Mouse (Mus musculus) ZHBTc4 (cell line): ENCODE measurements at regions not wholly inside any gene's neighbourhood (a gene's known extent, or its start where the extent isn't known, plus 50 kb on each side); places are given as distances from the start of the nearest gene placed in this dataset.
"Not testable (repeated sequence)": the region's sequence is repeated elsewhere in the genome, so short reads cannot be mapped to it uniquely, and the experiment has no call there.

ENCODE experiments used
- DNase-seq: peaks from one replicate; pipeline ENCODE4 v3.0.0-alpha.2; 2011; ENCODE audit warnings: low read depth, low spot score

DNA sequence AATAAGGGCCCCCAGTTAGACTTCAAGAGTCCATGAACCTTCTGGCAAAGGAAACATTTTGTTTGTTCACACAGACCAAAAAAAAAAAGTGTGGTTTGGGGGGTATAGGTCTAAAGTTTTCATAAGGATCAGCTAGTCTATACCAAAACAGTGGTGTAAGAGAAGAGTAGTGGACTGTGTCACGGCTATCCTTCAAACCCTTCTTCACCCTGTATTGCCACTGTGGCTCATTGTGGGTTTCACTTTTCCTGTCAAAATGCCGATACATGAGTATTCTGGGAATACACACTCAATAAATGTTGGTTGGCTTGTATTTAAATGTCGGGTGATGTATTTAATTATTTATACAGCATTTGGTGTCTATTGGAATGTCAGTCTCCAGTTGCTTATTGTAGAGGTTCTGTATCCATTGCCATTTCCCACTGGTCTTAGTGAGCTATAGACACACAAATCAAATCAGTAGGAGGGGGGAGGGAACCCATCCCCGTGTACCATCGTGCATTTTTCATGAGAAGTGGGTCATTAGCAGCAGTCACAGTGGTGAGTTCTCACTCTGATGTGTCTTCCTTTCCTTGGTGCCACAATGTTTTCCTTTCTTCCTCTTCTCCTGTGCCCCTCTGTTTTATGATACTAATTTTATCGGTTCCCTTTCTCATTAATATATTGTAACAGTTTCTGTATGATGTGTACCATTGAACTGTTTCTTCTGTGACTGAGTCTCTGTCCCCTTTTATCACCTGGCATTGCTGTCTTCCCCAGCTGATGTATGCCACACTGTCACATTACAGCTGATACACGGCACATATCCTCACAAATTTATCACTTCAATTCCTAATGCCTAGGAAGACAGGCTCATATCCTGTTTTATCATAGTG is 187.8 kb upstream of the Tsc22d2 start:
- no peak for DNase-seq

DNA sequence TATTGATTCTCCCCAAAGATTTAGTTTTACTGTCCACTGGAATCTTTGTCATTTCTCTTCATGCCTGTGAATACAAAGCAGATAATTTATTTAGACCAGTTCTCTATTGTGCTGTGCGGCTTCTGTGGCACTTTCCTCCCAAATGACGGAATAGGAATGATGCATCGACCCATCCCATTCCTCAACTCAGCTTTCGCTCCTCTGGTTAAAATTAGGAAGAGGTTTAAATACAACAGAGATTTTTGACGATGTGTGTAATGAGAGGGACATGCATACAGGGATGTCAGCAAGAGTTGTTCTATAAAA is 187.2 kb upstream of the Tsc22d2 start:
- DNase-seq = no peak

DNA sequence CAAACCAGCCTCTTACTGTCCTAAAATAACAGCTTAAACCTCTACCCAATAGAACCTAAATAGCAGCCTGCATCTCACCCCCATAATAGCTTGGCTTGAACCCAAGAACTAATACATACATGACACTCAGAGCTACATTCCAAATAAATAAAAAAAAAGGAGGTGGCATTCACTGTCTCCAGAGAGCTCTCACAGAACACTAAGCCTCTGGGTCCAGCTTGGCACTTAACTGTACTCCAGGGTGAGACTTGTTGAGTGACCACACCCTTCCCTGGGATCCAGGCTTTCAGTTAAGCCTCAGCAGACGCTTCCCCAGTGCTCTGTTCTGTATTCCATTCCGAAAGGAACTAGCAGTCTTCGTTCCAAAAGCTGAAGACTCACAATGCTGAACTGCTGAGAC is 186.3 kb upstream of the Tsc22d2 start:
- no peak for DNase-seq

DNA sequence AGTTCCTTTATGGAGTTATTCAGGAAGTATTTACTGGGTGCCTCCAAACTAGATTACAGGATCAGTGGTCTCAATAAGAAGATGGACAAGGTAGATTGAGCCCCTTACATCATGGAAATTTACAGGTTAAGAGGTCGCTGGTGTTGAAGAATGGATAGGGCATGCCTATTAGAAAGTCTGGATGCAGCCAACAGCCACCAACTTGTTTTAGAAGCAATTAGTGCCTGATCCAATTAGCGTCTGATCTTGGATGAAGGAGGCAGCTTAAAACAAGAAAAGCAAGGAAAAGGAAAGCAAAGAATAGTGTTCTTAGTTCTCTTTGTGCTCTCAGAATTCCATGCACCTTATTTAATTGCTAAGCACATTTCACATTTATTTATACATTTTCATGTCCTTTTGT is 182.8 kb upstream of the Tsc22d2 start:
- no peak for DNase-seq

DNA sequence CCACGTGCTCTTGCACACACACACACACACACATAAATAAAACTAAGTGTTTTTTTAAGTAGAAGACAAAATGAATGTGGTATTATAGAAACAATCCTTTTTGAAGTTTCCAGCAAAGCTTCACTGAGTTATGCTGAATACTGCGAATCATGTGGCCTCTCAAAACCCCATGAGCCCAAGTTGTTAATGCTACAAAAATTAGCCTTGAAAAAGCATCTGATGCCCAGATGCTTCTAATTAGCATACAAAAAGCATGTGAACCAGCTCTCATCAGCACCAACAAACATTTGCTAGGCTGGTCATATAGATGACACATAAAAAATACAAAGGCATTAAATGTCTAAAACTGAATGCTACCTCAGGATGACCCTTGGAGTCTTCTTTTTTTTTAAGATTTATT is 181.2 kb upstream of the Tsc22d2 start:
- no peak for DNase-seq

DNA sequence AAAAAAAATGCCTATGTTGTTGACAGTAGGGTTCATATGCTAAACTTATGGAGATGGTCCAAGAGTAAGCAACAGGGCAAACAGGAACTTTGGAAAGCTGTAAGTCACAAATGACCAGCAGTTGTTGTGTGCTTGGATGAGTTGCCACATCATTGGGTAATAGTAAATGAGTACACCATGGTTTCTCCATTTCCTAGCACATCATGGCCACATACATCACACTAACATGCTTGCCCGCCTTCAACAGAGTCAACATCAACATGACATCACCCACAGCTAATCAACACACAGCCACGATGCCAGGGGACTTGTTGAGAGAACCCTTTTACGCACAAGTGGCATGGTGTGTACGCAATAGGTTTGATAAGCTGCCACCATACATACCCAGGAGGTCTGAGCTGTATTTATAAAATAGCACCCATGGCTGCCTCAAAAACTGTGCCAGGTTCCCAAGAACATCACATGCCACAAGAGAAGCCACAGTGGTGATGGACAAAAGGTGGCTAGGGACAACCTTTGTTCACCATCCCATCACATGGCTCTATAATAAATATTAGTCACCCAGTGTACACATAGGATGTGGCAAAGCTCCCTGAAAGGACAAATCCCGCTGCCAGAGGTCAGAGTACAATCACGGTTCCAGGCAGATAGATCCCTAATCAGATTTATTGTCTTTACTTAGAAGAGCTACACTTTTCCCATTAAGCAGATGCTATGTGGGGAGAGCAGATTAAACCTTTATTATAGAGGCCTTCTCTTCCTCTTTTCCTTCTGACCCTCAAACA is 179.5 kb upstream of the Tsc22d2 start:
- no peak for DNase-seq

DNA sequence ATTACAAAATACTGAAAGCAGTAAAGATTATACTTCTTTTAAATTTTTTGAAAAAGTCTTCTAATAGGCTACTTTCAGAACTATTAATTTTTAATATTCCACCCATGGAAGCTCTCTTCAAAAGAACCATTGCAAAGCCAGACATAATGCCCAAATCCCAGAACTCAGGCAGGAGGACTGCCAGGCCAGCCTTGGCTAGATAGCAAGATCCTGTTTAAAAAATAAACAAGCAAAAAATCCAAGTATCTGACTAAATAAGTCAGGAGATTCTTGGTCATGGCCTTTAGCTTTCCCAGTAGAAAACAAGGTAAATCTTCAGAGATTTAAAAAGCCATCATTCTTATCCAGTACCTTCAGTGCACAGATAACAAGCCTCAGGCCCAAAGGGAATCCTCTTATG is 176.4 kb upstream of the Tsc22d2 start:
- no peak for DNase-seq

DNA sequence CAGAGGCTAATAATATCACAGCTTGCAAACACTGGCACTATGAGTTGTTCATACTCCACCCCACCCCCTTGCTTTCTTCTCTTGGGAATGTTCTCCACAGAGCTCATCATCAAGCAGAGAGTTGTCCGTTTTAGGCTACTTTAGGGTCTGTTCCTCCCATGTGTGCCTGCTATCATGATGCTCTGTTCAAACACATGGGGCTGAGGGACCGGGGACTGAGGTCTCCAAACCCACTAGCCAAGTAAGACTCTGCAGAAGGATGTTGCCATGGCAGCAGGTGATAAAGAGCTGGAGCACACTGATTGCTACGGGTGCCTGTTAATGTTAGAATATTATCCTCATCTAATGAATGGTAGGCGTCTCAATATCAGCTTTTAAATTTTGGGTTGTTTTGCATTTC is 173.7 kb upstream of the Tsc22d2 start:
- DNase-seq = no peak

DNA sequence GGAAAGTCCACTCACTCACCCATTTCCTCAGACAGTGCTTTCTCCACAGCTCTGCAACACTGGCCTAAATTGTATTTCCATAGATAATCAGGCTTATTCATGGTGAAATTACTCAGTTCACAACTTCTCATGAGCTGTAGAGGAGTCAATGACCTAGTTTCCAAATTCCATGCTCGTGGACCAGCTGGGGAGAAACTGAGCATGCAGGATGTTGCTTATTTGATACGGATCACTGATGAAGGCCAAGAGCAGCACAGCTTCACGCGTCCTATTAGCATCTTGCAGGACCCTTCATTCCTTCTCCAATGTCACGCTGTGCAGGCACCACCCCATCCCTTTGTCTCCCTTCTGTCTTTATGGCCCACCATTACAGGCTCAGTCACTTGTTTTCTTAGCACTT is 169.2 kb upstream of the Tsc22d2 start:
- peak; percentile 18 for DNase-seq

DNA sequence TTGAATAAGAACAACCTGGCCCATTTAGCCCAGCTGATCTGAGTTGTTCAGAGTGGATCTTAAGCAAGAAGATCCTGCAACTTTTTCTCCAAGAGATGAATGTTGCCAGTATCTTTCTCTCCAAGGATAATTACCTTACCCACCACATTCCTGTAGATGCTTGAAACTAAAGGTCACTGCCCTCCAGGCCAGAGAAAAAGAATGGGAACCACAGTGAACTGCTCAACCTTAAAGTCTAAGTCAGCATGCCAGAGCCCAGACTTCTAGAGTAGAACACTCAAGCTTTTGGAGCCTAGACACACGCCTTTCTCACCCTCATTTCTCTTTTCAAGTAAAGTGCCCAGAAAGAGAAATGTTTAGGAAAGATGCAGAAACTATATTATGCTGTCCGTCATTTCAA is 166.5 kb upstream of the Tsc22d2 start:
- no peak for DNase-seq

DNA sequence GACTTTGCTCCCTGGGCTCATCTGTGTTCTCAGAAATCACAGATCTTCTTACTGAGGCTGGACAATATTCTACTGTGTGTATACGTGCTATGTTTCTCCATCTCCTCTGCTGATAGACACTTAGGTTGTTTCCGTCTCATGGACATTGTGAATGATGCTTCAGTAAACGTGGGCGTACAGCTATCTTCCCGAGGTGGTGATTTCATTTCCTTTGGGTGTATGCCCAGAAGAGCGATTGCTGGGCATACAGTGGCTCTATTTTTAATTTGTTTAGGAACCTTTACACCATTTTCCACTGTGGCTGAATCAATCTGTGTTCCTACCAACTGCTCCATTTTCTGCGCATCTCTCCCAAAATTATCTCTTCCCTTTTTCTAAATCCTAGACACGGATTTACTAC is 160.6 kb upstream of the Tsc22d2 start:
- DNase-seq = no peak

DNA sequence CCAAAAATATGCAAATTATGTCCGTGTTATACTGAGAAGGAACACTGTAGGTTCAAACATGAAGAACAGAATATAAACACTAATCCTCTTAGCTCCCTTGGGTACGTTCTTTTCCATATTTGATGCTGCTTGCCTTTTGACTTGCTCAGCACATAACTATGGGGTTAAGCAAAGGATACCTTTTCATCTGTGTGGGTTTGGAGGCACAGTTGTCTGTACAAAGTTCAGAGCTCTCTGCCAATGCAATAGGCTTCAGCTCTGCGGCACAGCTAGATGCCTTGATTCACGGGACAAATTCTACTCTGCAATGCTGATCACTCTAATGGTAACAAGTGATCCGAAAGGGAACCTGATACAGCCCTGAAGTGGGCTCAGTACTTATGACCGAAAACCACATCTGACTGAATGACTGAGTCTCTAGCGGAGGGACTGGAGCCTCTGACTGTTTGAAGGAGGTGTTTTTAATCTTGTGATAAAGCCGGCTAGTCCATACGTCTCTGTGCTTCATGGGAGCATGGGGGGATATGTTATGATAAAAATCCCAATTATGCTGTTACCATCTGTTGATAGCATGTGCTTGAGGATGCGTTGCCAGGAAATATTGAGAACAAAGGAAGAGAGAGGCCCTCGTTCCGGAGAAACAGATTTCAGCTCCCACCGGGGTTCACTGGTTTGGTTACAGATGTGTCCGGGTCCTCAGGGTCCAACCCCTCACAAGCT is 146.7 kb upstream of the Tsc22d2 start:
- no peak for DNase-seq

DNA sequence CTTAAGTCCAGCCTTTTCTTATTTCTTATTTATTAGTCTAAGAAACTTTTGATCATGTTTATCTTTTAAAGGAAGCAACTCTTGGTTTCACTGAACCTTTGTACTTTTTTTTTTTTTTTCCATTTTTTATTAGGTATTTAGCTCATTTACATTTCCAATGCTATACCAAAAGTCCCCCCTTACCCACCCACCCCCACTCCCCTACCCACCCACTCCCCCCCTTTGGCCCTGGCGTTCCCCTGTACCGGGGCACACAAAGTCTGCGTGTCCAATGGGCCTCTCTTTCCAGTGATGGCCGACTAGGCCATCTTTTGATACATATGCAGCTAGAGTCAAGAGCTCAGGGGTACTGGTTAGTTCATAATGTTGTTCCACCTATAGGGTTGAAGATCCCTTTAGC is 143.1 kb upstream of the Tsc22d2 start:
- not testable (repeated sequence) for DNase-seq

DNA sequence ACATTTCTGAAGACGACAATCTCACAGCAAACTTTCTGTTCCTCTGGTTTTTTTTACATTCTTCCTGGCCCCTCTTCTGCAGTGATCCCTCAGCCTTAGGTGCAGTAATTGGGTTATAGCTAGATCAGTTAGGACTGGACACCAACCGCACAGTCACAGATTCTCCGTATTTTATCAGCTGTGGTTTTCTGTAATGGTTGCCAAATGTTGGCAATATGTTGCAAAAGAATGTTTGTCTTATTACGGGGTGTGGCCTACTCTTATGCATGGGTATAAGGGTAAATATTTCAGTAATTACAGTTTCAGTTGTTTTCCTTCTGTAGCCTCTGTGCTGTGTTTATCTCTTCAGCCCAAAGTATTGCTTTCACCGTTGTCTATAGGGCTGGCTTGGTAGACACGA is 133.2 kb upstream of the Tsc22d2 start:
- DNase-seq = no peak

DNA sequence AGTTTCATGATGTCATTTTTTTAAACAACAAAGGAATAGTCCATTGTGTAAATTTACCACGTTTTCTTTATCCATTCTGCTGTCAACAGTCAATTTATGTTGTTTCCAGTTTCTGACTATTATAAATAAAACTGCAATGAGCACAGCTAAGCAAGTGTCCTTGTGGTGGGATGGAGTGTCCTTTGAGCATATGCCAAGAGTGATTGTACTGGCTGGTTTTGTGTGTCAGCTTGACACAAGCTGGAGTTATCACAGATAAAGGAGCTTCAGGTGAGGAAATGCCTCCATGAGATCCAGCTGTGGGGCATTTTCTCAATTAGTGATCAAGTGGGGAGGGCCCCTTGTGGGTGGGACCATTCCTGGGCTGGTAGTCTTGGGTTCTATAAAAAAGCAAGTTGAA is 130.1 kb upstream of the Tsc22d2 start:
- not testable (repeated sequence) for DNase-seq

DNA sequence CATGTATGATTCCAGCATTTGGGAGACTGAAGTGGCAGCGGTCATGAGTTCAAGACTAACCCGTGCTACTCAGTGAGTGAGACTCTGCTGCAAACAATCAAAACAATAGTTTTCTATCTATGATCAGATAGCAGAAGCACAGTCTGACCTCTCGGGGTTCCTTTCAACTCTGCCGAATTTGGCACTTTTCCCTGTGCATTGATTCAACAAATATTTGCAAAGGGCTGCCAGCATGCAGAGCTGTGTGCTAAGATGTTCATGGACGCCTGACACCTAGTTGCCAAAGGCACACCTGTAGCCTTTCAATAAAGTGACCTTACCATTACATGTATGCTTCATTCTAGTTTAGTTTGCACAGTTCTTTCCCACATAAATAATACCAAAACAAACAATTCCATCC is 118.7 kb upstream of the Tsc22d2 start:
- no peak for DNase-seq

DNA sequence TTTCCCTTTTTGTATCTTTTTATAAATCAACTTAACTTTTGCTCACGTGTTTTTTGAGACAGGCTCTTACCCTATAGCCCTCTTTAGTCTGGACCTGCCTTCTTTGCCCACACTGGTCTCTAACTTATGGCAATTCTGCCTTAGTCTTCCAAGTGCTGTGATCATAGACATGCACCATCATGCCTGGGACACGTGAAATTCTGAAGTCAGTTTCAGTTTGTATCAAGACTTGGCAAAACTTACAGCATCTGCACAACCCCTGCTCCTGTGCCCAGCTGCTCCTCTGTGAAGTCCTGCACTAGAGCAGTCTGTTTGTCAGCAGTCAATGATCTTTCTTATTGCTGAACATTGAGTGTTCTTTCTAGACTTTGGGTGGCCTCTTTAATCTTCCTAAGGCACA is 114.3 kb upstream of the Tsc22d2 start:
- DNase-seq = no peak

DNA sequence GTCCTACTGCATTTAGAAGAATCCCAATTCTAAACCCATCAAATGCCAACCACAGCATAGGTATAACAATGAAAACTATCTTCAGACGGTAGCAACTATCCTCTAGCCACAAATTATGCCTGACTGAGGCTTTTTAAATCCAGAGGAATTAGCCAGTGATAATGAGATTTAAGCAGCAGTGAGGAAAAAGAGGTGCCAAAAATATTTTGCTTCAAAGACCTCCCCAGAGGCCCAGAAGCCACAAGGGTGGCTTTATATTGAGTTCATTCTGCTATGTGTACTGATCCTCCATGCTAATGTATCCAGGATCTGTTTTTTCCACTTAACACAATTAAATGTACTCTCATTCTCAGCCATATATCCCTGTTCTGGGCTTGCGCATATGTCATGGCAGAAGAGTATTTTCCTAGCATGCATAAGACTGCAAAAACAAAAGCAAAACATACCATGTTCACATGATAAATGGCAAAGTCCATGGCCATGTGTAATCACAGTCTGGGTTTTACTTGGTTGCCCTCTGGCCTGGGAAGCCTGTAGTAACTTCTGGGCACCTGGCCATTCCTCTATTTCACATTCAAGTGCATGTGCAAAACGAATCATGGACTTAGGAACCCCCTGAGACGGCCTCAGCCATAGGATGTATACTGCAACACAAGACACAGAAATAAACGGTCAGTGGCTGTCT is 113.6 kb upstream of the Tsc22d2 start:
- DNase-seq = no peak

DNA sequence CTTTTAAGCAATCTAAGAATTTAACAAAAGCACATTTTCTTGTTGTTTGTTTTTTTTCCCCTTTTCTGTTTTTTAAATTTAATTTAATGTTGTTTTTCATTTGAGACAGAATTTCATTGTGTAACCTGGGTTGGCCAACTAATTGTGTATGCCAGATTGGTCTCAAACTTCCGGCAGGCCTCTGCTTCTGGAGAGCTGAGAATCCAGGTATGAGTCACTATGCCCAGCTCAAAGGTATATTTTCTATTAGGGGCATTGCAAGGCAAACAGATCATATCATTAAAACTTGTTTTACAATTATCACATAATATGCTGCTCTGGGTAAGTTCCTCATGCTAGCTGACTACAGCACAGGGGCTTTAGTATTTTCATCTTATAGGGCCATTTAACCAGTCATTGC is 112.2 kb upstream of the Tsc22d2 start:
- no peak for DNase-seq

DNA sequence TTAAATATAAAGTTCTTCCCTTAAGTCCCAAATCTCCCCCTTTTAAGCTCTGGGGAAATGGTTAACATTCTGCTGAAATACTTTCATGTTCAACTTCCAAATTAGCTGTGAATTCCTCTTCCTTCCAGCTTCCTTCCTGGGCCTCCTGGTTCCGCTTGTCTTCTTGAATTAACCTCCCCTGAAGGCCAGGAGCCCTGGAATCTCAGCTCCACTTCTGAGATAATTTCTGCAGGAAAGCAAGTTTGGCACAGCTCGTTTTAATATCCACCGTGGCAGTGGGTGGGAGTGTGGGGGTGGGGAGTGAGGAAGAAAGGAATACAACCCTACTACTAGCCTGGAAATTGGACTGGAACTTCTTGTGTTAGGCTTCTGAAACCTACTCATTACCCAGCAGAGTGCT is 110.8 kb upstream of the Tsc22d2 start:
- no peak for DNase-seq

DNA sequence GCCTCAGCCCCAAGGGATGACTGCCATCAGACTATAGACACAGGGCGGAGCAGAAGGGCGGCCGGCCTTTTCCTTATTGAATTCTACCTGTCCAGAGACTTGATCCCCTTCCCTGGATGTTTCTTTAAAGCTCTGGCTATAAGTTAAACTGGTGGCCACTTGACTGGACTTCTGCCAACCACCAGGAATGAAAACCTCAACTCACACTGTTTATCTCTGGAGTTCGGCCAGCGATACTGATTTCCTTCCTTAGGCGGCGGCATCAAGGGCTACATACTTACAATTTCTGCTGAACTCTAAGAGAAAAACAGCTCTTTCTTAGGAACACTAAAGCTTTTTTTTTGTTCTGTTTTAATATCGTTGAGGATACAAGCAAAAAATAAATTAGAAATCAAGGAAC is 104.9 kb upstream of the Tsc22d2 start:
- no peak for DNase-seq

DNA sequence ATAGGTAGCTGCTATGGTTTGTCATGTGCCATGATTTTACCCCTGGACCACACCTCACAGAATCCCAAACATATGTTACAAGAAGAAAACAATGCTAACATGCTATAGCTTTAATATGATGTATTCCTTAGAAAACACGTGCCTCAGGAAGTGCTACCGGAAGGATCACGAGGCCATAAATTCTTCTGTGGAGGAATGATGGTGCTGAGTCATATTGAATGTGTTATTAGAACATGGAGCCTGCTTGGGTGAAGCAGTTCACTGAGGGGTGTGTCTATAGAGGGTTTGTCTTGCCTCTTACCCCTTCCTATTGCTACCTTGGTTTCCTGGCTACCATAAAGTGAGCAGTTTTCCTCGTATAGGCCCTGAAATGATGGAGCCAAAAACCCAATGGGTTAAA is 104.1 kb upstream of the Tsc22d2 start:
- DNase-seq = no peak
